Mouse (Mus musculus): ENCODE measurements around the gene Topors.
"Not testable (repeated sequence)": the region's sequence is repeated elsewhere in the genome, so short reads cannot be mapped to it uniquely, and the experiment has no call there.

Gene Topors

GRCm38 (mm10) chr4:40269430-40270032, at the start of gene Topors, which contains the start of gene Smim27:
TSS of gene Topors (minus strand) at chr4:40269850.
TSS of gene Smim27 (plus strand) at chr4:40269579.
- DNase-seq (ENCODE audit: low read depth, low spot score), result peak; percentile 87

DNA sequence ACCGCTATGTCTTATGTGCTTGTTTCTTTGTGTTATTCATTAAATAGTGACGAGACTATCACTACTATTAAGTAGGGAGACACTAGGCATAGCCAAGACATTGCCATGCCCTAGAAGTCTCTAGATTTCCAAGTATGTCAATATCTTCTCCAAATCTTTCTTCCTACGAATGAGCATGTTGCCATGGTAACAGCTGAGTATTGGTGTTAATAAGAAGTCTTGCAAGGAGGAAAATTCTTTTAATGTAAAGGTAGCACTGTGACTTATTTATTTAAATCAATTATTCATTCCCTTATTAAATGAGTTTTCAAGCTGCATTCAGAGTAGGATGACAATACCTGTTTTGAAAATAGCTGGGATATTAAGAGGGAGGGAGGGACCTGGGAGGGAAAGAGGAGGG, 47.8 kb upstream of the Topors start:
- no peak for DNase-seq (ENCODE audit: low read depth, low spot score)

DNA sequence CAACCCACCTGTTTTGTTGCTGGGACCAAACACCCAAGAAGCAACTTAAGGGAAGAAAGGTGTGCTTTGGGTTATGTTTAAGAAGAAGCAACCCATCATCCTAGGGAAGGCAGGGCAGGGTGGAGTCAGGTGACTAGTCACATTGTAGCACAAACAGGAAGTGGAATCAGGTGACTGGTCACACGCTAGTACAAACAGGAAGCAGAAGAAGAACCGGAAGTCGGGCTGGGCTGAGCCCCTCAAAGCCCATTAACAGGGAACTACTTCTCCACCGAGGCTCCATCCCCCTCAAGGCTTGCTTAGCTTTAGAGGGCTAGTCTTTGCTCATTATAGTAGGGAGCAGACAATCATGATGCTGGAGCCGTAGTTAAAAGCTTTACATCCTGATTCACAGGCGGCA, 43.4 kb upstream of the Topors start:
- DNase-seq (ENCODE audit: low read depth, low spot score), result no peak

DNA sequence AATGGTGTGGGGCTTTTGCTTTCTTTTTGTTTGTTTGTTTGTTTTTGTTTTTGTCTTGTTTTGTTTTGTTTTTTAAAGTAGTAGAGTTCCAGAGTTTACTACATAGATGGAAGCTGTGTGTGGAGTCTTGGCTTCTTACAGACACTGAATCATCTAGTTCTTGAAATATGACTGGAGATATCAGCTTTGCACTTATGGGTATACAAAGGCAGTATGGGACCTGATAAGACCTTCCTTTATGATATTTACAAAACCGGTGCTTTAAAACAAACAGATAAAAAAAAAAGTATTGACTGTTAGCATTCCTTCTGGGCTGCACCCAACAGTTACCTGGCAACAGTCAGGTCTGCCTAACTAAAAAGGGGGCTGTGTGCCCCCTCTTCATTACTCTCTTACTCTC, 42.6 kb upstream of the Topors start:
- no peak for DNase-seq (ENCODE audit: low read depth, low spot score)

- DNase-seq (ENCODE audit: low read depth, low spot score), result peak; percentile 59
Observed at GRCm38 (mm10) chr4:40310796-40311383, 41.2 kb upstream of the Topors start.

DNA sequence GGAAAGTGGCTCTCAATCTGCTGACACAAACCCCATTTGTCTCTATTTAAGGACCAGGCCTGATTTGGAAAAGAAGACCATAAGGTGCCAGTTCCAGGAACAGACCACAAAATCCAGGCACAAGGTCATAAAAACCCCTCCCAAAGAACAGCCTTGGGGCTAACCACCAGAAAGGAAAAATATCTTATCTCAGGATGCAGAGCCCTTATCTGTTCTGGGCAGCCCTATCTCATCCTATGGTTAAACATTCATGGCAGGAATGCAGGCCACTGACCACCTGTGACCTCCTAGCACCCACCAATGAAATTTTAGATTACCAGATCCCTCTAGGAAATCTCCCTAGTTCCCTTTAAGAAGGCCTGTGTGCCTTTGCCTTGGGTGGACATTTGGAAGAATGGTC, 40.0 kb upstream of the Topors start:
- DNase-seq (ENCODE audit: low read depth, low spot score), result no peak

DNA sequence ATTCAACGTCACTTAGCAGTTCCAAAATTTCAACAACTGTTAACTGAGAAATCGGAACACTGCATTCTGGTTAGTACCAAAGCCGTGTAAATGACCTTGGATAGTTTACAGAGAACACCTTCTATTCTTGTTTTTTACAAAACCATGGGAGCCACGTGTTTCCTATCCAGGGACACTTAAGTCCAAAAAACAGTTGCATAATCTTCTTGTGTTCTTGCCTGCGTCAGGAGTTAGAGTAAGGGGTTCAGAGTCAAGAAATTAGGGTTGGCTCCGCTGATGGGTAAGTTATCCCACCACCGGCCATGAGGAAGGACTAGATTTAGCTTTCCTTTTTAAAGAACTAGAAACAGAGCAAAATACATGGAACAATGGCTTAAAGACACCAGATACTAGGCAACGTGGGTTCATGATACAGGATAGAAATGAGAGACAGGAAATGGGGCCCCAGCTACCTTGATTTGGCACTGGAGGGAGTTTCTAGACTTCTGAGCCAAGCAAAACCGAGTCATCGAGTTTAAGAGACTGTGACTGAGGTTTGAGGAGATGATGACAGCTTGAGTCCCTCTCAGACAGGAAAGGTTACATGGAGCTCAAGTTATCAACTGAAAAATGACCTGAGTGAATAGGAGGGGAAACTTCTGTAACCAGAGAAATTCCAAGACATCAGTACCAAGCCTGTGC, 32.9 kb upstream of the Topors start:
- DNase-seq (ENCODE audit: low read depth, low spot score), result no peak

GRCm38 (mm10) chr4:40301076-40301789, 31.6 kb upstream of the Topors start:
- DNase-seq (ENCODE audit: low read depth, low spot score), result peak; percentile 54

DNA sequence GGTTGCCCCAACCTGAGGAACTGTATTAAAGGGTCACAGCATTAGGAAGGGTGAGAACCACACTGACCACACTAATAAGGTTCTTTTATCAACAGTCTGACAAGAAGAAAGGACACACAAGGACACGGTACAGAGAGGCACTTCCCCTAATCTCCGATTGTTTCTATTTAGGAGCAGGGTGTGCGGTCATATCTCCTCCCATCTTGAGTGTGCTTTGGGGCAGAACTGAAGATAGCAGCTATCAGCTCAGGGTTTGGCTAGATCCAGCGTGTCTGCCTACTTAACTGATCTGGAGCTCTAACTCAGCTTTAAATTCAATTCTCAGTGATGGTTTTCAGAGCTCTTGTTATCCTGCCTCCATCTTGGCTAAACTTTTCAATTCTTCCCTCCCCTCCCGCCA, 29.5 kb upstream of the Topors start:
- no peak for DNase-seq (ENCODE audit: low read depth, low spot score)

DNA sequence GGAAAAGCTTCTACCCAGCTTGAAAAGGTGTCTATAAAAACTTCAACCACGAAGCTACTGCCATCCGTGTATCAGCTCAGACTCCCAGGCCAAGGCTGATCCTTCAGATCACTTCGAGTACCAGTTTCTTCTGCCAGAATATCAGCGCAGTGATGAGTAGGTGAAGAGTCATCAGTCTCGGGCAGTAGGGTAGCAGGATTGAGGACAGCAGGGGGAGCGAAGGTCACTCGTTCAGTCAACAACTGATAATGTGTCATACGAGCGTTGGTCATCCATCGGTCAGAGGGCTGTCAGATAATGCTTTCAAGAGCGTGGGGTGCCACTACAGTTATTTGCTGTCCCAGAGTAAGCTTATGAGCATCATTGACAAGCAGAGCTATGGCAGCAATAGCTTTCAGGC, 21.9 kb upstream of the Topors start:
- DNase-seq (ENCODE audit: low read depth, low spot score), result not testable (repeated sequence)

DNA sequence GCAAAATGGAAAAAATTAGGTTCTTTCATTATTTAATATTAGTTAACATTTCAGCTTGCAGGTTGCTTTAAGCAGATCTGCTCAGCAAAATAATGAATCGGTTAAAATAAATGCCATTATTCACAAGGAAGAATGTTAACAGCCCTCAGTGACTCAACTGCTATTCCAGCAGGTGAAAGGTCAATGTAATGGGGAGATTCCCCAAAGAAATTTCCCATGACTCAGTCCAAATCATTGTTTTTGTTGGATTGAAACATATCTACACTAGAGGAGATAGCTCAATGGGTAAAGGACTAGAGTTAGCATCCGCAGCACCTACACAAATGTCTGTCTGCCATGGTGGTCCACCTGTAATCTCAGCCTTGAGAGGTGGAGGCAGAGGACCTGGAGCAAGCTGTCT, 19.4 kb upstream of the Topors start:
- no peak for DNase-seq (ENCODE audit: low read depth, low spot score)

GRCm38 (mm10) chr4:40287415-40287814, 17.8 kb upstream of the Topors start:
- no peak for DNase-seq (ENCODE audit: low read depth, low spot score)

- no peak for DNase-seq (ENCODE audit: low read depth, low spot score)
Observed at GRCm38 (mm10) chr4:40285582-40285981, 15.9 kb upstream of the Topors start.

DNA sequence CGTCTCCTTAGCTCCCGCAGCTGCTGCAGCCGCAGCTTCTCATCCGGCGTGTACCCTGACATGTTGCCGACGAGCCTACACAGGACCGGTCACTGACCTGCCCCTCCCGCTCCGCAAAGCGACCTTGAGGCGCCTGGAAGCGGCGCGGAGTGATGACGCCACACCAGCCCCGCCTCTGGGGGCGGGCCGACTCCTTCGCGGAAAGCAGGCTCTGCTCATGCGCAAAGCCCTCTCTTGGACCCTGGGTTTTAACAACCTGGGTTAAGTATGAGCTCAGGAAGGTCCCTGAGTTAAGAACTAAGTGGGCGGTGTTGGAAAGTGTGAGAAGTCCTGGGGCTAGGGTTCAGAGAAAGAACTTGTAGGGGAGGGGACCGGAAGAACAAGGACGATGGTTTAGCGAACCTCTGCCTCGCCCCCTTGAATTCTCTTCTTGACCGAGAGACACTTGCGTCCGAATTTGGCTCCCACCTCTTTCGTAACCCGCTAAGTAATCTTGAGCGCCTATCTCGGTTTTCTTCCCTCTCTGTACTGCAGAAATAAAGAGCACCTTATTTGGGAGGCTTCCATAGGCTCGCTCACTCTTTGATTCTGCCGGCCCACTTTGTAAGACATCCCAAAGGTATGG, 9.7 kb upstream of the Topors start, which contains the start of gene Ndufb6:
Gene Ndufb6 (minus strand): TSS at position 146 of the 625 bp plus-strand sequence.
- DNase-seq (ENCODE audit: low read depth, low spot score), result peak; percentile 93

DNA sequence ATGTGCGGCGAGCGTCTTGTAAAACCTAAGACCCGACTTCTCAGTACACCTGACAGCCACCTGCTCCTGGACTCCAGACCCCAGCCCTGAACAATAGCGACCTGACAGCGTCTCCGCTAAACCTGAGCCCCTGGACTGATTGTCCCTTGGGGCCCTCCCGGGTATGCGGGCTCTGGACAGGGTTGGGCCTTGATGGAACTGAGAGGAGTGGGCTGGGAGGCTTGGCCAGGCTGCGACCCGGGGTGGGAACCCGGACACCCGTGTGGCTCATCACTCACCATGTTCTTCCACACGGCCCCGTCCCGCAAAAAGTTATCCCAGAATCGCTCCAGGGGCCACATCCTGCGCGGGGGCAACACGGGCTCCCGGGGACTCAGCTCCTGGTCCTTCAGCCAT, 9.2 kb upstream of the Topors start:
- DNase-seq (ENCODE audit: low read depth, low spot score), result no peak

- DNase-seq (ENCODE audit: low read depth, low spot score), result no peak
Observed at GRCm38 (mm10) chr4:40268835-40269234, 815 bp downstream of the Topors start.

- peak; percentile 64 for DNase-seq (ENCODE audit: low read depth, low spot score)
Observed at GRCm38 (mm10) chr4:40268204-40268813, 1.3 kb downstream of the Topors start.

DNA sequence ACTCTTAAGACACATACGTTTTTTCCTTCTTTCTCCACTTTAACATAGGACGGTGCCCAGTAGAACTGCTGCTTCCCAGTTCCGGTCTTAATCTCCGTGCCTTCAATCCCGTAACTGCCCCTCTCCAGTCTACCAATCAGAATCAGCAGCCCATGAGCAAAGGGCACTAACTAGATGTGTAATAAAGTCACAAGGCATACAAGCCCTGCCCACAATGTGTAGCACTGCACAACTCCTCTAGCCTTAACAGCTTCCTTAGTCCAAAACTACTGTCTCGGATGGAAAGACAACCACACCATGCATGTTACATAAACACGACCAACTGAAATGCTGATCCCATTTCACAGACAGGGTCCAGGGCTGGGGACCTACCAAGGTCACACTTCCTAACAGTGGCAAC, 2.0 kb downstream of the Topors start:
- DNase-seq (ENCODE audit: low read depth, low spot score), result no peak

- no peak for DNase-seq (ENCODE audit: low read depth, low spot score)
Observed at GRCm38 (mm10) chr4:40264321-40264720, 5.3 kb downstream of the Topors start.

- DNase-seq (ENCODE audit: low read depth, low spot score), result no peak
Observed at GRCm38 (mm10) chr4:40254385-40255103, 15.1 kb downstream of the Topors start.

DNA sequence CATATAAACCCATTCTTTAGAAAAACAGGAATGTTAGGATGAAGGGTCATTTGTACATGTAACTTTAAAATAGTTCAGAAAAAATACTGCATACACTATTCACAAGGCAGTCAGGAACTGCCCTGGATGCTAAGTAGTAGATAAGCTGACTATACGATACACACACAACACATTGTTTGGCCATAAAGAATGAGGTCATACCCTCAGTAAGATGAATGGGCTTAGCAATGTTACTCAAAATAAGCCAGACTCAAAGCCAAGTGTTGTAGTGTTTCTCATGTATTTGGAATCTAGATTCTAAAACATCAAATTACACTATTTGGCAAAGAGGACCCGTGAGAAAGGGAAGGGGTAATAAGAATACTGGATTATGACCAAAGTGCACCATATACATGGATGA, 15.9 kb downstream of the Topors start:
- DNase-seq (ENCODE audit: low read depth, low spot score), result no peak

Data from retina, adult 2 months (tissue).